Mouse (Mus musculus) gastrocnemius, adult 8-10 months (tissue): ENCODE measurements at regions not wholly inside any gene's neighbourhood (a gene's known extent, or its start where the extent isn't known, plus 50 kb on each side); places are given as distances from the start of the nearest gene placed in this dataset.
"Not testable (repeated sequence)": the region's sequence is repeated elsewhere in the genome, so short reads cannot be mapped to it uniquely, and the experiment has no call there.

Source experiments
- DNase-seq, 2 experiments: peaks; one replicate each; pipeline ENCODE4 v3.0.0; 2022; ENCODE audit warnings: low spot score in 2 of 2

DNA sequence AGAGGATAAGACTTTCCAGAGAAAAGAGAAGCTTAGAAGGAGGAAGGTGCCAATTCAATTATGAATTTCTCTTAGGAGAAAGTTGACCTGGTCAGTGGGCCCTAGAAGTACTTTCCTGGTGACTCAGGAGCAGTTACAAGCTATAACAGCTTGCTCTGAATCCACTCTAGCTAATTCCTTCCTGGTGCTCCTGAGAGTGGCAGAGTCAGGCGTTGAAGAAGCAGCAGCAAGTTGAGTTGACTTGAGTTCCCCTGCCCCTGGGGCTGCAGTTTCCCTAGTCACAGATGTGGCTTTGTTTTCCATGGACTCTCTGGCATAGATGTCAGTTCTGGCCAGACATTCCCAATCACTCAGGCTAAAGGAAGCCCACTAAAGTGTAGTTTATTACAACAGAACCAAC, 85.9 kb downstream of the Osr1 start:
- no peak for DNase-seq

DNA sequence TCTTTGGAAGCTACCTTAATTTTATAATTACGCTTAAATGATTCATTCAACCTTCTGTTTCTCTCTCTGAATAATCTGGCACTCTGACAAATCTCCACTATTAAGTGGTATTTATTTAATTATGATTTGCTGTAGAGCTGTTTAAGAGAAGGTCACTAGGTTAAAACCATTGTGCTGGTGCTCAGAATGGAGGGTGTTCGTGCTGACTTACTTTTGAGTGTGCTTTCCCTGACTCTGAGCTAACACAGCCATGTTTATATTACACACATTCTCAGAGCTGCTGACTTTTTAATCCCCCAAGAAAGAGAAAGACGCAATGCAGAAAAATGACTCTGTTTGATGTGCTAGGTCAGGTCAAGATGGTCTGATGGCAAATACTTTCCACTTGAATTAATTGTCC, 86.4 kb downstream of the Osr1 start:
- DNase-seq: no peak

DNA sequence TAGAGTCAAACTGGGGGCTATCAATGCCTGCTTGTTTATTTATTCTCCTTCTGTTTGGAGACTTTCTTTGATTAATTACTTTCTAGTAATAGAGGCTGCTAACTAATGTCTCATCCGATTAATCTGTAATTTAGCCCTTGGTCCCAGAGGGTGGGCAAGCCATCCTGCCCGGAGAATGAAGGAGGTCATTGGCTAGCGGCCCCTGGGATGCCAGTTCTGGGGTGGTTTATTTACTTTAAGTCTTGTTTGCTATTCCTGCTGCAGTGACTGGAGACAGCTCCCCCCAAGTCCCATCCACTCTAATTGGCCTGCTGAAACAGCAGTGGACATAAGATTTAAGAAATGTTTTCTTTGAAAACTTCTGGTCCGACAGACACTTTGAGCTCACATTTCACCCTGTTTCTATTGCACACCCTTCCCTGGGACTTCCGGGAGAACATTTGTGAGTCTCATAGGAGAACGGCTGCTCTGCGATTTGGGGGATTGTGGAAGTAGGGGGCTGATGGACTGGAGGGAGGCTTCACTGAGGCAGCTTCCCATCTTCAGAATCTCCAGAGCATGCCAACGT, 87.4 kb downstream of the Osr1 start:
- DNase-seq: no peak

DNA sequence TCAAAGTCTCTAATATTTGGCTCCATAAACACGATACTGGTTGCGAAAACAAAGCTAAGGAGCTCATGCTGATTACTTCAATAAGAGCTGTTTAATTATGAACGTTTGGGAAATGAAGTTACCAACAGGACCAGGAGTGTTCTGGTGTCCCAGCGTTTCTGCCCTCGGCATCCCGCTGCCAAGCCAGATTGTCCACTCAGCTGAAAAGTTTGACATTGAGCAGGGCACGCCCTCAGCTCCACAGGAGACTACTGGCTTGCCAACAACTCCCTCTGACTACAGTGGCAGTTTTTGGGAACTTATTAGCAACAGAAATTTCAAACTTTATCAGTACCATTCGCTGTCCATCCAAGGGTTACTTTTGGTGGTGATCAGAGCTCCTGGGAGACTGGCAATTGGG, 87.9 kb downstream of the Osr1 start:
- DNase-seq: no peak

DNA sequence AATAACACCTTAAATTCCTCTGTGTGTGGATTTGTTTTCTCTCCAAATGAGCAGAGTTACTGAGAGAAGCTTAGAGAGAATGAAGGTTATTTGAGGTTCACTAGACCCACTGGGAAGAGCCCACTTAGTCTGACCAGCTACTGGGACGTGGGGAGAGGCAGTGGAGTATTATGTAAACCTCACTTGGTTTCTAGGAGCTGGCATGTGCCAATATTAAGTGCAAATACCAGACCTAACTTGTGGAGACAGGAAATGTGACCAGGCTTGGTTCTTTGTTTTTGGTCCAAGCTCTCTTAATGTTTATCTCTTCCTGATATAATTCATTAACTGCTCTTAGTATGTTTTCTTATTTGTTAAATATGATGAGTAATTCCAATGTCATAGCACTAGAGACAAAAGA, 90.4 kb downstream of the Osr1 start:
- DNase-seq: no peak

DNA sequence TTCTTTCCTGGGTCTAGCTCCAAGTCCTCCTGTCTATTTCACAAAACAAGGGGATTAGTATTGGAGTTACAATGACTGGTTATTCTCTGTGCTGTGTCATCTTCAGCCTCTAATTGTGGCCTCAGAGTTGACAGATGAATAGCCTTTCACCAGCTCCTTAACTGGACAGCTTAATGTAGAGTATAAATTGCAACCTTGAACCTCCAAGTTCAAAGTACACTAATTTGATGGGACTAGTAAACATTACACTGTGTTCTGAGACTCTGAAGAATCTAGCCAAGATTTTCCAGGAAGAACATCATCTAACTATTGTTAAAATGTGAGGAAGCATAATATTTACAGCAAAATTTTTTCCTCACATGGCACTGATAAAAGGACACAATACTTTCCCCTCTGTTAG, 118.9 kb downstream of the Osr1 start:
- DNase-seq: no peak

DNA sequence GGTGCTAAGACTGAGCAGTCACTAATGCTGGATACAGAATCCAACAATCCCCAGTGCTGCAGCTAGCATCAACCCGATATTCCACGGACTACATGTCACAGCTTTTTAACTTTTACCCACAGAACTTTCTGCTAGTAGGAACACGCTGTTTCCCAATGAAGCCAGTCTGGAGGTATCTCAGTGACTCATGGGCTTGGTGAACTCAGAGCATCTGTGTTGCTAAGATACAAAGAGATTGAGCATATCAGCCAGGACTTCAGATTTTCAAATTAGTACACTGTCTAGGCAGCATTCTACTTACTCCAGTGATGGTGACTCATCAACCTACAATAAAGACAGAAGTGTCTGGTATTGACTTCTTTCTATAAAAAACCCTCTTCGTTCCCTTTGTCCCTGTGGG, 119.6 kb downstream of the Osr1 start:
- no peak for DNase-seq

DNA sequence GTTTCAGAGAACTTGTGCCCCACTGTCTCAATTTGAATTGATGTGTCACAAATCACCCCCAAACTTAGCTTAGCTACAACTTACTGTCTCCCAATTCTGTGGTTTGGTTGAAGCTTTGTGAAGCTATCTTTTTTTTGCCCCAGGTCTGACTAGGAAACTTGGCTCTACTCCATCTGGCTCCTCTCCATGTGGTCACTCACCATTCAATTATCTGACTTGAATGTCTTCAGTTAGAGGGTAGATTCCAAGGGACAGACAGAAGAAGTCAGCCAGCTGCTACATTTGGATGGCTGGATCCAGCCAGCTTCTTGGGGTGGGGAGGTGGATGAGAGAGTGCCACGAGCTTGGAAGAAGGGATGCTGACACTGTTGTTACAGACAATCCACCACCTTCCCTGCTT, 163.0 kb downstream of the Osr1 start:
- no peak for DNase-seq

DNA sequence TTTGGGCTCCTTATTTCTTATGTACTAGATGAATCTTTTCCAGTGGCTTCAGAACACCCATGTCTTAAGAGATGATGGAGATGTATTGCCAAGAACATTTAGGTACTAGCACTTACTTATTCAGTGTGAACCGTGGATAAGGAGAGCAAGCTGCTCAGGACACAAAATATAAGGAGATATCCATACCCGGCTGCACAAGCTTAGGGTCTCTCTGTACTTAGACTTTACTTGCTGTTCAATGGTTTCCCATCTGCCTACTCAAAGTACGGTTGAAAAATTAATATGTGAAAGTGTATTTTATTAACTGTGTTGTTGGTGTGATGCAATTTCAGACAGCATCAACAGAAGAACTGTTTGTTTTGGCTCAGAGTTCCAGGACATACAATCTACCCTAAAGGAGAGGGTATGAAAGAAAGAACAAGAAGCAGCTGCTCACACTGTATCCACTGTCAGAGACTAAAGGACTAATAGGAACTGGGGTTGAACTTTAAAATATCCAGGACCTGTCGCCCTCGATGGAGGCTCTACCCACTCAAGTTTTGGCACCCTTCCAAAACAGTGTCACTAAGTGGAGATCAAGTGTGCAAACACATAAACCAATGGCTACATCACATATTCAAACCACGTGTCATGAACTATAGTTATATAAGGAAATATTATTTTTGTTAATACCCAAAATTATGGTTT, 174.9 kb downstream of the Osr1 start:
- no peak for DNase-seq

DNA sequence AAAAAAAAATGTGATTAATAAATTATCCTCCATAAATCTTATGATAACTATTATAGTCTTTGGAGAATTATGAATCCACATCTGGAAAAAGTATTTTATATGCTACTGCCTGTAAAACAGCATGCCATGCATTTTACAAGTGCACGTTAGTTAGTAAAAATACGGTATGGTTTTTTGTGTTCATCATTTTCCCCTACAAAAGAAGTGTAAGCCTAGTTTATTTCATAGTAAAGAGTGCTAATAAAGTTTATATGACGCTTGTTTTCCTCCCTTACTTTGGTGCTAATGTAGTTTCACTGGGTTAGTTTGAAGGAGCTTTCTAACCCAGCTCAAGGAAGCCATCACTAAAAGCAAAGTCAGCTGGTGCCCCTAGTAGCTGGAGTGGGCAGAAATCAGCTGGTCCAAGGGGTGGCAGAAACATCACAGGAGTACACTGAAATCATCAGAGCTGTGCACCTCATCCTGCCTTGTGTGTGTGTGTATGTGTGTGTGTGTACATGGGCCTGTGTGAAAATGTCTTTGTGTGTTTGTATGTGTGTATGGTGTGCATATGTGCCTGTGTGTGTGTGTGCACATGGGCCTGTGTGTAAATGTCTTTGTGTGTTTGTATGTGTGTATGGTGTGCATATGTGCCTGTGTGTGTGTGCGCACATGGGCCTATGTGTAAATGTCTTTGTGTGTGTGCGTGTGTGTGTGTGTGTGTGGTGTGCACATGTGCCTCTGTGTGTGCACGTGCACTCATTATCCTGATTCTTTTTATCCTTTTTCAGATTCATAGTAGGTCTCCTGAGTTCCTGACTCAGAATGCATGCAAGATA, 181.6 kb downstream of the Osr1 start:
- no peak for DNase-seq

DNA sequence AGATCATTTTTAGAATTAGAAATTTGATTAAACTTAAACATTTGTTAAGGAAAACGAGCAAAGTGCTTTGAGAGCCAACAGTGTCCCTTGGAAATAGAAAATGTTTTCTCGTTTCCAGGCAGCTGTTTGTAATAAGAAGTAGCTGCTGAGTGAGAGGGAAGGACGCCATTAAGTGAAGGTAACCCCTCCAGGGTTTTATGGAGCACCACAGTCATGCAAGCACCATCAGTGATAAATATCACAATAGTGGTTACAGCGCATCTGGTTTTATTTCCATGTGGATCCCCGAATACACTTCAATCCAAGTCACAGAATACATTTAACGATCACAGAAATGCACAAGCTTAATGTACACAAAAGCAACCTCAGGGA, 182.1 kb downstream of the Osr1 start:
- DNase-seq: no peak

DNA sequence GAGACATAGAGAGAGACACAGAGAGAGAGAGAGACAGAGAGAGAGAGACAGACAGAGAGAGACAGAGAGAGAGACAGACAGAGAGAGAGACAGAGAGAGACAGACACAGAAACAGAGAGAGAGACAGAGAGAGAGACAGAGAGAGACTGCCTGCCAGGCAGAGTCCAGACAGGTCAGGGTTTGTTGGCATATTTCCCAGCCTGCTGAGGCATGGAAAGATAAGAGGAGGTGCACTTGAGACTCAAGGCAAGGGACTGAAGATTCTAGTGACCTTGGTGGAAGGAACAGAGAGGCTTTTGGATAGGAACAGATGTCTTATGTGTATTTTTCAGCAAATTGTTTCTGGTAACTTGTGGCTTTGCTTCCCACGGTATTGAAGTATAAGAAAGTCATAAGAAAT, 186.5 kb downstream of the Osr1 start:
- DNase-seq: no peak

DNA sequence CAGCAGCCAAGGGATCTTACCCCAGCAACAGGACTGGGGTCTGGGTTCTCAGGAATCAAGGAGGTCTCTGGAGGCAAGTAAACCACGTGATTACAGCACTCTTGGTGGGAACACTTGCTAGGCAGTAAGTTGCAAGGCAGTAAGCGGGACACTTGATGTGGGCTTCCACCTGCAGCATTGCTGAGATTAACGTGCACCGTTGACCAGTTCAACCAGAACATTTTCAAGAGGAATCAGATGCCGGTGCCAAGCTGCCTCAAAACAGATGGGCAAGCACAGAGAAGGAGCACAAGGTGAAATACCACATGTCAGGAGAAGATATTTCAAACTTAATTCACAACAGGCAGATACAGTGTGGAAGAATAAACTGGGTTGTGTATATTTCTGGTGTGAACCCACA, 190.9 kb downstream of the Osr1 start:
- DNase-seq: no peak

DNA sequence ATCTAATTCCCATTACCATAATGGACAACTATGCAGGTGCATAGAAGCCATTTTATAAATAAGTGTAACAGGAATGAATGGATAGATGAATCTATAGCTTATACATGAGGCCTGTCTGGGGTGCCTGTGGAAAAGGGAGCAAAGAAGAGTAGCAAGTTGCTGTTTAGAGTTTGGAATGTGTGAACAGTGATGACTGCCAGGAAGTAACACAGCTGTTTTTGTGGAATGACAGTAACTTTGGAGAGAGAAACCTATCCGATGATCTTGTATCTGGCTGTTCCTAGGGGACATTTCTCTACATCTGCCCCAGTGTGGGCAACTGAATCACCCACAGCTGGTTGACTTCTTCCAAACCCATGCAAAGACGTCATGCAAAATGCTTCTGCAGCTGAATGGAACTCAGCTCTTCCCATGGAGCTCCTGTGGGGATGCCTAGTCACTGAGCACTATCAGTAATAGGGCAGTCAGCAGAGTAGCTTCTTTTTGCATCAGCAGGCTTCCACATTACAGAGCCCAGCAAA, 192.4 kb downstream of the Osr1 start:
- DNase-seq: not testable (repeated sequence)

DNA sequence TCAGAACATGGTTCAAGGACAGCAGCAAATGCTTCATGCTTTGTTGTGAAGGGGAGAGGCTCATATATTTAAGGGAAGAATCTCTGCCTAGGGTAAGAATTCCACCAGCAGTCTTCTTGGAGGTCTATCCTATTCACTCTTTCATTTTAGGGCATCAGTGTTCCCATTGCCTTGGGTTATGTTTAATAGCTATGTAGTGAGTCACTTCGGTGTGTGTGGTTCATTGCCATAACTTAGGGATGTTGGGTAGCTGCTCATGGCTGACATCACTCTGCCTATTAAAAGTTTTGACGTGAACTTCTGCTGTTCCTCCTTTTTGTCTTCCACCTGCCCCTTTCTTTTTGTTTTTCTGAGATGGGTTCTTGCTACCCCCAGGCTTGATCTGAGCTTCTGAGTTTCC, 192.9 kb downstream of the Osr1 start:
- no peak for DNase-seq

DNA sequence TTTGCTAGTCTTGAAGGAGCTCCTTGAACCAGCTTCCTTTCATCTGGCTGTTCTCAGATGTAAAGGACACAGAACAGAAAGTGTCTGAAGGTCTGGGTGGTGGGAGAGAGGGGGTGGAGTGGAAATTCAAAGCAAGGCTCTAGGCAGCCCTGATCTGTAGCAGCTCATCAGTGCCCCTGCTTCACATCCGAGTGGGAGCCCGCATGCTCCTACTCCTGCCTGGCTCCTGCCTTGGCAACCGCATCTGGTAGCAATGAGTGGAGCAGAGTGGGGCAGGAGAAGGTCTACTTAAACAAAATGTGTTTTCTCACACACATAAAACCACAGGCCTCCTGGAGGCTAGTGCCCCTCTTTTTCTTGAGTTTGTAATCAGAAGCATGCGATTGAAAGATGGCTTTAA, 201.0 kb downstream of the Osr1 start:
- no peak for DNase-seq

DNA sequence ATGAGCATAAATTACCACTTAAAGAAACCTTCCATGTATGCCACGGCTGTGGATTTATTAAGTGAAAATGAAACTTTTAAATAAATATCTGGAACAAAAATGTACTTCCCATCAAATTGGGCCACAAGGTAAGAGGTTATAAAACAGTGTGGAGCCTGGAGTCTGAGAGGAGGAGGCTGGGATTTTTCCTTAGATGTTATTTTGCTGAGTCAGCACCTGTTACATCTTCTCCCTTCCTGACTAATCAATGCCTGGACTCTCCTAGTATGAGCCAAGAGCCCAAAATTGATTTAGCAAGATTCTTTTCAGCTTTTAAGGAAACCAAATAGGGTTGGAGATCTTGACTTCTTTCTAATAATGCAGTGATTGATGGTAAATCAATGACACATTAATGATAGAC, 203.0 kb downstream of the Osr1 start:
- DNase-seq: no peak

DNA sequence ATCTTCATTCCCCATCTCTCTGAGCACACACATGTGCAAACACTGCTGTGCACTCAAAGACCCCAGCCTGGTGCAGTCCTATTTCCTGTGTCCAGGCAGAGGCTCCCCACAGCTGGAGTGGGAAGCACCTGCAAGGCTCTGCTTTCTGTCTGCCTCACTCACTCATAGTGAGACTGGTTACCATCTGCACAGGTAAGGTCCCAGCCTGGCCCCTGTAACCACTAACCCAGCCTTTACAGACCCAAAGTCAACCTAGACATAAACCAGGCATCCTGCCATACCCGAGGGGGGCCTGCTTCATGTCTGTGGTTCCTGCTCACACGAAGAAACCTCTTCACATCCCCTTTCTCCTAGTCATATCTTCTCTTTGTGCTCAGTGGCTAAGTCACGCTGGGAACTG, 232.4 kb downstream of the Osr1 start:
- DNase-seq: no peak

DNA sequence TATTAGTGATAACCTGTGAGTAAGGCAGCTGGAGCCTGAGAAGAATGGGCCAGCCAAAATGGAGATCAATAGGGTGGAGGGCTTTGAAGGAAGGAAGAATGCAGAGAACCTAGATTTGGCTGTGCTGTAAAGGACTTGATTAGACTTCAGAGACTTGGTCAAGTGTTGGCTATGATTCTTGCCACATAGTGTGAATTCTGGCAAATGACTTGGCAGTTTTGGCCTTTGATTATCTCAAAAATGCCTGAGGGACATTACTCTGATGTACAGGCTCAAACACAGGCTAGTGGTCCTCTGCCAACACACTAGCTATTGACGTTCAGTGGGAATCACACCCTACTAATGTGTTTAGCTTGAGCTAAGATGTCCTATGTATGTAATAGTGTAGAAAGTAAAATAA, 237.5 kb downstream of the Osr1 start:
- no peak for DNase-seq

DNA sequence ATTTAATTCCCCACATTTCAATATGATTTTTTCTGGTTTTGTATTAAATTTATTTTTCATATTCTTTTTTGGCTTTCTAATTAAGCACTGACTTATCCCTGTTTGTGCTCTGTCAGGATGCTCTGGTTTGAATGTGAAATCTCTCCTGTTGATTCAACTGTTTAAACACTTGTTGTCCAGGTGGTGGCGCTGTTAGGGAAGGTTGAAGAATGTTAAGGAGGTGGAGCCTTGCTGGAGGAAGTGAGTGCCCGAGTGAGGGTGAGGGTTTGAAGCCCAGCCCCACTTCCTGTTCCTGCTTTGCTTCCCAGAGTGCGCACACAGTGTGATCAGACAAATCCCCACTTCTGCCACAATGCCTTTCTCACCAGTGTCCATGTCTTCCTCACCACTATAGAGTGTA, 263.4 kb downstream of the Osr1 start:
- DNase-seq: no peak

DNA sequence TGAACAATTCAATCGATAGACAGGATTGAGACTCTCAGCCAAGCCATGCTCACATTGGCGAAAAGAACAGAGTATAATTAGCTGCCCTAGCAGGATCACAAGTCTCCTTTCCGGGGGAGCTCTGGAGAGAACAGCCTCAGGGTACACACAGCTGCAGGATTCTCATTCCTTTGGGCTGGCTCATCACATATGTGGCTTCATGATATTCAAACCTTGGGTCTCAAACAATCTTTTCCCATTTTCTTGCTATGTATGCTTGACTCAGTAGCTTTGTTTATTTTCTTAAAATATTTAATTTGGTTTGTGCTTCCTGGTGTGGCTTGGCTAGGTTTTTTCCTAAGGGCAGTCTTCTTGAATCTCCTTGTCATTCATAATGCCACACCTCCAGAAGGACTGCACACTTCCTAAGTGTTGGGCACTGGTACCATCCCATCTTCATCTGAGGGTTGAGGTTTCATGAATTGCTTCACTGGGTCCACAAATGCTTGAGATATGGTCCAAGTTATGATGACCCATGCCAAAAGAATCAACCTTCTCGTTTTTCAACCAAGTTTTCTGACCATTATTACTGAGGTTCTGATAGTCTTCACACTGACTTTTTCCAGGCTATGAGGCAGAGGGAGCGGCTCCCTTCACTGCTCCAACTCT, 269.4 kb downstream of the Osr1 start:
- no peak for DNase-seq

DNA sequence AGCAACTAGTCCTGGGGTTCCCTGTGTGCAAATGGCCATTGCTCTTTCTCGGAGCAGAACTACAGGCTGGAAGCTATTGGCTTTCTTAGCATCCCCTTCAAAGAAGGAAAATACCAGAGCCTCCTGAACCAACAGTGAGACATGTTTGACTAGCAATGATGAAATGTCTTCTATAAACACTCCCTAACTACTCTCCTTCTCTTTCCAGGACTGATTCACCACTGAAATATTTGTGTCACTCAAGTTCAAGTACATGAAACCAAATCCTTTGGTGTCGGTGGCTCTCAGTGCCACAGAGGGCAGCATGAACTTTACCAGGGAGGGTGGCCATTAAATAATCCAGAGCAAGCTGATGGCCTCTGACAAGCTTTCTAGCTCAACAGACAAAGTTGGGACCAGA, 270.0 kb downstream of the Osr1 start:
- DNase-seq: peak in 1 of 2 experiments; percentile 5
